Mouse (Mus musculus): ENCODE measurements around the gene Cacna2d2.
"Not testable (repeated sequence)": the region's sequence is repeated elsewhere in the genome, so short reads cannot be mapped to it uniquely, and the experiment has no call there.

The Cacna2d2 gene

DNA sequence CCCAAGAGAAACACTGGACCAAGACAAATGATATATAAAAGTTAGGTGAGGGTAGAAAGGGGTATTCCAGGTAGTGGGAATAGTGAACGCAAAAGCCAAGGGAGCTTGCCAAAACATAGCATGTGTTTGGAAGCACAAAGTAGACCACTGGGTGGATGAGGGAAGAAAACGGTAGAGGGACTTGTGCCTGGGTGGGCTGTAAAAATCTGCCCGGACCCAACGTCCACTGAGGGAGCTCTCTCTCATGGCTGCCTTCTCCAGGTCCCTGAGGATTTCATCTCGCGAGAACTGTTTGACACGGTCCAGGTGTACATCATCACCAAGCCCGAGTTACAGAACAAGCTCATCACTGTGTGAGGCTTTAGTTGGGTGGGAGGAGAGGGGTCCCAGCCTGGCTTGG is 143.3 kb downstream of the Cacna2d2 start:
- DNase-seq = no peak

DNA sequence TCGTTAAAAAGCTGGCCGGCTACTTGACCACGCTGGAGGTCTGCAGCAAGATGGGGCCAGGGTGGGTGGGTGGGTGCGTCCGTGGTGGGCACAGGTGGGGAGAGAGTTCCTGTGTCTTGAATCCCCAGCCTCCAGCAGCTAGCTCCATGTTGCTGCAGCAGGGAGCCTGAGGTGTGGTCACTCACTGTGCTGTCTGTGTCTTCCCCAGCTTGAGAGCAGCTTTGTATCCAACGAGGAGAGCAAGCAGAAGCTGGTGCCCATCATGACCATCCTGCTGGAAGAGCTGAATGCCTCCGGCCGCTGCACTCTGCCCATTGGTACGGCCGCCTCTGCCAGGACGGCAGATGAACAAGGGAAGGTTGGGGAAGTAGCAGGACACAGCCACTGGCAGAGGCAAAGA is 143.9 kb downstream of the Cacna2d2 start:
- DNase-seq = no peak

DNA sequence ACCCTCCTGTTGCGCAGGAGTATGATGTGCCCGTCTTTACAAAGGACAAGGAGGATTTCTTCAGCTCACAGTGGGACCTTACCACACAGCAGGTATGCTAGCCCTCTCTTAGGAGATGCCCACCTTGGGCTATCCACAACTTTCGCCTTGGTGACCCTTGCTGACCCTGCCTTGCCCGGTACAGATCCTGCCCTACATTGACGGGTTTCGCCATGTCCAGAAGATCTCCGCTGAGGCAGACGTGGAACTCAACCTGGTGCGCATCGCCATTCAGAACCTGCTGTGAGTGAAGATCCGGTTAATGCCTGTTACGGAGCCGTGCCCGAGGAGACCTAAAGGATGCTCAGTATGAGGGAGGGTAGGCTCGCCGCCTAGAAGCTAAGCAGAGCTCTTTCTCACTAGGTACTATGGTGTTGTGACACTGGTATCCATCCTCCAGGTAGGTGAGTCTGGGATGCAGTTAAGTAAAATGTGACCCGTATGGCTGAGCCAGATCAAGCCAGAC is 144.8 kb downstream of the Cacna2d2 start:
- no peak for DNase-seq

DNA sequence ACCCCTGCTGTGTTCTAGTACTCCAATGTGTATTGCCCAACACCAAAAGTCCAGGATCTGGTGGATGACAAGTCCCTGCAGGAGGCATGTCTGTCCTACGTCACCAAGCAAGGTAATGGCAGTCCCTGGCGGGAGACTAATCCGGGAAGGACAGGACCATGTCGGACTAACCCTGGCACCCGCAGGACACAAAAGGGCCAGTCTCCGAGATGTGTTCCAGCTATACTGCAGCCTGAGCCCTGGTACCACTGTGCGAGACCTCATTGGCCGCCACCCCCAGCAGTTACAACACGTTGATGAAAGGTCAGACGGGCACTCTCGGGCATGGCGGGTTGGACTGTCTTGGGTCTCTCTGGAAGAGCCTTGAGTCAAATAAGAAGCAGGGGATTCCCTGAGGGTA is 145.3 kb downstream of the Cacna2d2 start:
- DNase-seq = no peak

DNA sequence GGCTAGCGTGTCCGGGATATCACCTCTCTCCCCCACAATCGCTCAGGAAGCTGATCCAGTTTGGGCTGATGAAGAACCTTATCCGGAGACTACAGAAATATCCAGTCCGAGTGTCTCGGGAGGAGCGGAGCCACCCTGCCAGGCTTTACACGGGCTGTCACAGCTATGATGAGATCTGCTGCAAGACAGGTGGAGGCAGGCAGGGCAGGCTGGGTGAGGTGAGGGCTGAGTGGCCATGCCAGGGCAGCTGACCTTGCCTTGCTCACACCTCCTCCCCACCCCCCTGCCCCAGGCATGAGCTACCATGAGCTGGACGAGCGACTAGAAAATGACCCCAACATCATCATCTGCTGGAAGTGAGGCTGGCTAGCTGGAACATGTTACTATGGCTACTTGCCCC is 145.8 kb downstream of the Cacna2d2 start:
- DNase-seq = no peak

DNA sequence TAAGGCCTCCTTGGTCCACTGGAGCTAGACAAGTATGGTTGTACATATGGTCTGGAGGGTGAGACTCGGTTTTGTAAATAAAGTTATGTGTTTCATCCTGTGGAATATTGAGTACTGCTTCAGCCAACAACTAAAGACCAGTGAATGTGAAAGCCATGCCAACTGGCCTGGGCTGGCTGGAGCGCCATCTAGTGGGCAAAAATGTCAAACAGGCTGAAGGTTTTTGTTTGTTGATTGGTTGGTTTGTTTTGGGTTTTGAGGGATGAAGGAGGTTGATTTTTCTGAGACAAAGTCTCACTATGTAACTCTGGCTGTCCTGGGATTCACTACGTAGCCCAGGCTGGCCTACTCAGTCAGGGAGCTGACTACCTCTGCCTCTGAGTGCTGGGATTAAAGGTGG is 146.2 kb downstream of the Cacna2d2 start:
- DNase-seq = peak; percentile 88

DNA sequence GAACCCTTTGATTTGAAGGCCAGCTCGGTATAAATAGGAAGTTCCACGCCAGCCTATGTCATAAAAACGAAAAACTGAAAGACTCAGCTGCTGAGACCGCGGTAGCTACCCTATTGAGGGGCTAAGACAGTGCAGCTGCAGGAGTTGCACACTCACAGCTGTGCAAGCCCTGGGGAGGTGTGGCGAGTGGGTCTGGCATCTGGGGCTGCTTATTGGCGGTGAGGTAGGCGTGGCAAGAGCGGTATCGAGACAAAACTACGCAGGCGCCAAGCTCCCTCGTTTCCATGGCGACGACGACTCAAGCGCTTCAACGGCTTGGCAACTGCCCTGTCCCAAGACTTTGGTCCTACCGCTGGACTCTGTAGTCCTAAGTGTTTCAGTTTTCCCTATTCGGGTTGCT is 147.6 kb downstream of the Cacna2d2 start, which contains the start of gene Zmynd10:
TSS of gene Zmynd10 (plus strand) at position 273 of the 400 bp plus-strand sequence.
- peak; percentile 80 to 81 for DNase-seq

DNA sequence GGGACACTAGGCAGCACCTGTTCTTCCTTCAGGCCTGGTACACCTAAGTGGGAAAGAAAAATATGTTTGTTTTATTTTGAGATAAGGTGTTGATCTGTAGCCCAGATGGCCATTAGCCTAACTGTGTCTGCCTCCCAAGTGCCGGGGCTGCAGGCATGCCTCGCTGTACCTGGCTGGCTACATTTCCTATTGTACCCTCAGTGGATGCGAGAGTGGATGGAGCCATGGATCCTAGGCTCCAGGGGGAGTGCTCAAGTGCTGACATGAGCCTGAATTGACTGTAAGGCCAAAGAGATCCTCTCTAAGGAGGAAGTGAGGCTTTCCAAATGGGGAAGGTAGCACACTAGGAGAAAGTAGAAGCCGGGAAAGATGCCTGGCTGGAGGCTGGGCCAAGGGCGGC is 148.5 kb downstream of the Cacna2d2 start:
- DNase-seq = no peak

DNA sequence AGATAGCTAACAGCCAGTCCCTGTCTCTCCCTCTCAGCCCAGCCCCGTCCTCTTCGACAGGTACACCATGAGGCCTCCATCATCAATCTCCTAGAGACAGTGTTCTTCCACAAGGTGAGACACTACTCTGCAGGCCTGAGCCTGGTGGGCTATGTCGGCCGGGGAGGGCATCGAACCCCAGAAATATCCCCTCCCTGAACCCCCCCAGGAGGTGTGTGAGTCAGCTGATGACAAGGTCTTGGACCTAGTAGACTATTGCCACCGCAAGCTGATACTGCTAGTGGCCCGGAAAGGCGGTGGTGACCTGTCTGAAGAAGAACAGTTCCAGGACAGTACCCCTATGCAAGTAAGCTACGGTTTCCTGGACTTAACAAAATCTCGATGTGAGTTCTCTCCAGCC is 149.4 kb downstream of the Cacna2d2 start:
- no peak for DNase-seq

DNA sequence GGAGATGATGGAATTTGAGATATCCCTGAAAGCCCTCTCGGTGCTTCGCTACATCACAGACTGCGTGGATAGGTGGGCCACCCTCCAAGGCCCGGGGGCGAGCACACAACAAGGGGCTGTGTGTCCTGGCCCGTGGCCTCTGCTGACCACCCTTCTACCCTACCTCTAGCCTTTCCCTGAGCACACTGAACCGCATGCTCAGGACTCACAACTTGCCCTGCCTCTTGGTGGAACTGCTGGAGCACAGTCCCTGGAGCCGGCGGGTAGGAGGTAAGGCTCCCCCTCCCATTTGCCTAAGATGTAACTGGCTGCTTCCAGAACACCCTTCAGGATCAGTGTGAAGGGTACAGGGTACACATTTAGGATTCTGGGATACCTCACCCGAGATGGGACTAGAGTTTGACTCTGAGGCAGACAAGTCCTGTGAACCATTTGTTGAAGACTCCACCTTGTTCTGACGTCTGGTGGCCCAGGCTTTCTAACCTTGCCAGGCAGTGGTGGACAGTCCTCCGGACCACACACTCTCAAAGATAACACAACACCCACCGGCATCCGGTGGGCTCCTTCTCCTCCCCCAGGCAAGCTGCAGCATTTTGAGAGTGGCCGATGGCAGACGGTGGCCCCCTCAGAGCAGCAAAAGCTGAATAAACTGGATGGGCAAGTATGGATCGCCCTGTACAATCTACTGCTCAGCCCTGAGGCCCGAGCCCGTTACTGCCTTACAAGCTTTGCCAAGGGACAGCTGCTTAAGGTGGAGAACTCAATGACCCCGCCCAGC is 150.1 kb downstream of the Cacna2d2 start:
- DNase-seq = no peak

DNA sequence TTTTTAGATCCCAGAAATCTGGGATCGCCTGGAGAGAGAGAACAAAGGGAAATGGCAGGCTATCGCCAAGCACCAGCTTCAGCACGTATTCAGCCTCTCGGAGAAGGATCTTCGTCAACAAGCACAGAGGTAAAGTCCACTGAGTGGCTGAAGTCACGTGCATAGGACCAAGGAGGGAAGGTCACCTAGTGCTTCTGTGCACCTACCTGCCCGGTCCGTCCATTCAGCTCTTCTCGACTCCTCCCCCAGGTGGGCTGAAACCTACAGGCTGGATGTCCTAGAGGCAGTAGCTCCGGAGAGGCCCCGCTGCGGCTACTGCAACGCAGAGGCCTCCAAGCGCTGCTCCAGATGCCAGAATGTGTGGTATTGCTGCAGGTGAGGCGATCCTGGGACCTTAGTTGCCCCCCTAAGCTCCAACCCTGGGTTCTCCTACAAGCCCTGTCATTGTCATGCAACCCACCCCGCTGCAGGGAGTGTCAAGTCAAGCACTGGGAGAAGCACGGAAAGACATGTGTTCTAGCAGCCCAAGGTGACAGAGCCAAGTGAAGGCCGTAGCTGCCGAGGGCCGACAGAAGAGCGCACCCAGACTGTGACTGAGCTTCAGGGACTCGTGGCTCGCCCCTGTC is 151.2 kb downstream of the Cacna2d2 start:
- no peak for DNase-seq

DNA sequence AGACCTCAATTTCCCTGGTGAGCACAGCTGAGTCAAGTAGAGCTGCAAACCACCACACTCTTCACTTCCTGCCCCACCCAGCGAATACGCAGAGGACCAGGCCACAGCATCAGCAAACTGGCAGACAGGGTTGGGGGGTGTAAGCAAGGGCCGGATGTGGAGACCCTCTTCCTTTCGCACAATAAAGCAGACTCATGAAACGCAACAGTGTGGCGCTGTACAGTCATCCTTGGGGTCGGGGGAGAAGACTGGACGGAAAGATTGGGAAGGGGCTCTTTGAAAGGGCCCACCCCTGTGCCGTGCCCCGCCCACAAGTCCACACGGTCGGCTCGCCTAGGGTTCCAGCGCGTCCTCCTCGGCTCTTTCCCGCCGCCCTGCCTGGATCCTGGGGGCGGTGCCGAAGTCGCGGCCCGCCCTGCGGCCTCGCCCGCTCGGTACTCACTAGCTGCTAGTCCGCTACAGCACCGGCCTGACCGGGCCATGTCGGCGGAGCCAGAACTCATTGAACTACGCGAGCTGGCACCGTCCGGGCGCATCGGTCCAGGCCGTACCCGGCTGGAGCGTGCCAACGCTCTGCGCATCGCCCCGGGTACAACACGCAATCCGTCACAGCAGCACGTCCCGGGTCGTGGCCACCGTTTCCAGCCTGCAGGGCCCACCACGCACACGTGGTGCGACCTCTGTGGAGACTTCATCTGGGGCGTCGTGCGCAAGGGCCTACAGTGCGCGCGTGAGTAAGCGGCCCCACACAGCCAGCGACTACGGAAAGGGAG is 151.9 kb downstream of the Cacna2d2 start, which contains the start of gene Rassf1:
TSS of gene Rassf1 (plus strand) at position 439 of the 773 bp plus-strand sequence.
- peak; percentile 79 to 84 for DNase-seq

DNA sequence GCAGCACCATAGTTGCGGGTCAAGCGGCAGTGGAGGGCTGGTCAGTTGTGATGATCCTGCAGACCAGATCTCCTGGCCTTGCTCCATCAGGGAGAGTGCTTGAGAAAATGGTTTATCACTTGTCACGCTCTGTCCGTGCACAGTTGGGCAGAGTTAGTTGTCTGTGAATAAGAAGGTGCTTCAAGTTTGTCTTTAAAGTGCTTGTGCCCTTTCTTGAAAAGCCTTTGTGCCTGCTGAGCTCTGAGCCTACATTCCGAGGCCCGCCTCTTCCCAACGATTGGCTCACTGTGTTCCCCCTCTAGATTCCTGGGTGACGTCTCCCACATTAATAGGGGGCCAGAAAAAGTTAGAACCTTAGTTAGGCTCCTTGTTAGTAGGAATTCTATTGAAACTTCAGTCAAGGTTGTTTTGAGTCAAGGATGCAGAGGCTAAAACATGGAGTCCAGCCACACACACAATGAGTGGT is 152.5 kb downstream of the Cacna2d2 start:
- DNase-seq = no peak

DNA sequence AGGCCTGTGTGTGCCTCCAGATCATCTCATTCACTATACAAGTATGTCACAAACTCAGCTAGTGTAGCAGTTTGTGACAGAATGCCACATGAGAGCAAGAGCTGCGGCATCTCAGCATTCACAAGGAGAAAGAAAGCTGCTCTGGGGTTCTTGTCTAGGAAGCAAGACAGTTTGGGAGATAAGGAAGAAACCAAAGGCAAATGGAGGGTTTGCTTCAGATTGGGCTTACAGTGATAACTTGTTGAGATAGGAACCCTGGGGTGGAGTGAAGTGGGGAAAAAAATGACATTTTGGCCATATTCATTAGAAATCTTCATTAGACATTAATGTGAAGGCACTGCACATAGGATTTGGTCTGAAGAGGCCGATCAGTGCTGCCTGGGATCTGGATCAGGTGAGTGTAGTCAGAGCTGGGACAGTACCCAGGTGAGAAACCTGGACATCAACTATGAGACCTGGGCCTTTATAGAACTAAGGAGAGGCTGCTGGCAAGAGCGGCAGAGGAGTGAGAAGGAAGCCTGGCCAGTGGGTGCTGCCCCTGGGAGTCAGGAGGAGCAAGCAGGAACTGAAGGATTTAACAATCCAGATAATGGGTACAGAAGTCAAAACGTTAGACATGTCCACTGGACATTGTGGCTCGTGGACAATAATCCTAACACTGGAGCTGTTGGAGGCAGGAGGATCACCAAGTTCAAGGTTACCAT is 153.4 kb downstream of the Cacna2d2 start:
- DNase-seq = no peak

DNA sequence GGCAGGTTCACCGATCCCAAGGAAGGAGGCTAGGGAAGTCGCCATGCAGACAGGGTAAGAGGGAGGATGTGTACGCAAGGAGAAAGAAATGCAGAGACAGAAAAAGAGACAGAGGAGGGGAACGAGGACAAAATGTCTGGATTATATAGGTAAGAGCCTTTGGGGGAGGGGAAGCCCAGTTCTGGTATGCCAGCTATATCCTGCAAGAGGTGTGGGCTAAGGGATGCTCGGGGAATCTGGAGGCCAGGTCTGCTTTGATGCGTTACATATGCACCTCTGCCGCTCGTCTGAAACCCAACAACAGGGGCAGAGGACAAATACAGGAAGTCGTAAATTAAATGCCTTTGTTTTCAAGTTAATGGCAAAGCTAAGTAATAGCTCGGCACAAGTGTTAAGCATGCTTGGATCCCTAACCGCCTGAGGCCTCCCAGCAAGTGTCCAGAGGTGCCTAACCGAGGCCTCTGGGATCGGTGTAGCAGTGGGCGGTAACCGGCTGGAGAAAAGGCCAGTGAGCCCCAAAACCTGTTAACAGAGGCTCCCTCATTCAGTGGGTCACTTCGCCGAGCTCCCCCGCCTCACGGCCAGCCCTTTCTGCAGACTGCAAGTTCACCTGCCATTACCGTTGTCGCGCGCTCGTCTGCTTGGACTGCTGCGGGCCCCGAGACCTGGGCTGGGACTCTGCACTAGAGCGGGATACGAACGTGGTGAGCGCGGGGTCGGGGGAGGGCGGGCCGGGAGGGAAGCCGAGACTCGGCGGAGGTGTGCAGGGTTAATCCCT is 154.3 kb downstream of the Cacna2d2 start:
- DNase-seq = peak; percentile 55 to 61

DNA sequence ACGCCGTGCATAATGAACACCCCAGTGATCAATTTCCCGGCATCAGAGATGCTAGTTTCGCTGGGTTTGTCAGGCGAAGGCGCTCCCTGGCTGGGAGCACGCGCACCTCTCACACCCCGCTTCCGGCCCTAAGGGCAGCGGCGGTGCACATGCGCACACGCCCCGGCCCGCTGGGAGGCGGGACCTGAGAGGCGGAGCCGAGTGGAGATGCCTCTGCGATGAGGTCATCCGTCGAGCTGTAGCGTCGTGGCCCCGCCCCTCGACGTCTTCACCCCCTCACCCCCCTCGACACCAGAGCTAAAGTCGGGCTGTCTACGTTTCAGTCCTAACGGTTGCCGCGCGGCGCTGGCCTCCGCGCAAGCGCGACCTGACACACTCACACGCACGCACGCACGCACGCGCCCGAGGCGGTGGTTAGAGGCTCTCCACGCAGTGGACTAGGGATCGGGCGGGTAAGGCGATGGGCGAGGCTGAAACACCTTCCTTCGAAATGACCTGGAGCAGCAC is 155.0 kb downstream of the Cacna2d2 start:
- DNase-seq = peak; percentile 97 to 98

DNA sequence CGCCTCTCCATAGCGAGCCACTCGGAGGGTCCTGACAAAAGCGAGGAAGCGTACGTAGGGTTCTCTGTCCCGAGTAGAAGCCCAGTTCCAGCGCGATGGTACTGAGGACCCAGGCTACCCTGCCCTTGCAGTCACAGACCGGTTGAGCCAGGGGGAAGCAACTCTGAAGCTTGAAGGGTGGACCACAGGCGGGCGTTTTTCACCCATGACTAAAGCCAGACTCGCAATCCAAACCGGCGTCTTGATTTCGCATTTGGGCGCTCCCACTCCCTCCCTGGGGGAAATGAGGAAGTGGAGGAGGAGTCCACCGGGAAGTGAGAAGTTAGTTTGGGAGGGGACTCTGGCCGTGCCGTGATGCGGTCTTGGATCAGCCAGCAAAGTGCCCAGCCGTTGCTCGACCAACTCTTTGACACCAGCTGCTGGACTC is 155.6 kb downstream of the Cacna2d2 start:
- DNase-seq = peak in 1 of 2 experiments; percentile 65

DNA sequence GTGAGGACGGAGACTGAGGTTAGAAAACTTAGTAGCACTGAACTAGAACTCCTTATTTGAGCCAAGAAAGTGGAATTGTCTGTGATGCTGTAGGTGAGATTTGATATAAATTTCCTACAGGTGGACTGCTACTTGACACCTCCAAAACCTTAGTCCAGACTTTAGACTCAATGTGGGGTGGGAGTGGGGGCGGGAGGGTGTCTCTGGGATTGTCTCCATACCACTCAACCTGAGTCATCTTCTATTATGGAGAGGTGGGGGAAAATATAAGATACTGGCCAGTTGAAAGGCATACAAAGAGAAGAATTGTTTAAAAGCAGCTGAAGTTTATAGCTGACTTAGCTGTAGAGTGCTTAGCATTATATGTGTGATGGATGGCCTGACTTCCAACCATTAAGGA is 156.3 kb downstream of the Cacna2d2 start:
- no peak for DNase-seq

DNA sequence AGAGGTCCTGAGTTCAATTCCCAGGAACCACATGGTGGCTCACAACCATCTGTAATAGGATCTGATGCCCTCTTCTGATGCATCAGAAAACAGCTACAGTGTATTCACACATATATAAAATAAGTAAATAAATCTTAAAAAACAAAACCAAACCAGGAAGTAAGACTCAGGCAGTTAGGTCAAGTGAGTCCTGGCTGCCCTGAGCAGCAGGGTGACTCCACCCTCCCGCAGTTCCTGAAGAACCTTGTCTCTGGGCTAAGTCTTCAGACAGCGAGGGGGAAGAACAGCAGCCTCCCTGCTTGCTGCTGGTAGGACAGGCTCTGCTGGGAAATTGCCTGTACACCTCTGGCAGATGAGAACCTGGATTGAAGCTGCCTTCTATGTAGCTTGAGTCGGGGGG is 156.9 kb downstream of the Cacna2d2 start:
- no peak for DNase-seq

DNA sequence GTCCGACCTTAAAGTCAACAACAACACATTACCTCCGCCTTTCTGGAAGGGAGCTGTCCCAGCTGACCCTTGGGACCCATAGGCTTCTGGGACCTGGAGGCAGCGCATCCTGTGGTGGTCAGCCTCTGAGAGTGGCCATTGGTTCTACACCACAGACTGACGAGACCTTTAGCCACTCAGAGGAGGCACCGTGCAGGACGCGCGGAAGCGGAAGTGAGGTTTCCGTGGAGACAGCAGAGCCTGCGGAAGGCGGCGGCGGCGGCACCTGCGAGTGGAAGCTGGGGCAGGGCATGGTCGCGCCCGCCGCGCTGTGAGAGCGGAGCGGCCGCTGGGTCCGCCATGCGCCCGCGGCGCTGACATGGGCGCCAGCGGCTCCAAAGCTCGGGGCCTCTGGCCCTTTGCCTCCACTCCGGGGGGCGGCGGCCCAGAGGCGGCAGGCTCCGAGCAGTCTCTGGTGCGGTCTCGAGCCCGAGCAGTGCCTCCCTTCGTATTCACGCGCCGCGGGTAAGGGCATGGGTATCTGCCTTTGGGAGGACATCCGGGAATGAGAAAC is 163.7 kb downstream of the Cacna2d2 start, which contains the start of gene Tusc2:
TSS of gene Tusc2 (plus strand) at position 227 of the 553 bp plus-strand sequence.
- peak; percentile 90 to 91 for DNase-seq

DNA sequence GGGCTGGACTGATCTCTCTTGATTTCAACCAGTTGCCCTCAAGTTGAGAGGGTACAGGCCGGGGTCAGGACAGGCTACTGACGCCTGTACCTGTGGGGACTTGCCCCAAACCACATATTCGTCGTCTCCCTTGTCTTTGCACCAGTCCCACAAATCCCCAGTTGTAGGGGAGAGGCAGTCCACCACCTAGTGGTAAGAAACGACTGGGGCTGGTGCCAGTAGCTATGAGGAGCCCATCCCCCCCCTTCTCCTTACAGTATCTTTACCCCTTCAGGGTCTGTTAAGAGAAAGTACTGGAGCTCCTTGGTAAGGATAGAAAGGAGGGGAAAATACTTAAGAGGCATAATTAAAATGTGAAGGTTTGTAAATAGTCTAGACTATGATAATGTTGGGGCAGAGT is 166.1 kb downstream of the Cacna2d2 start:
- not testable (repeated sequence) for DNase-seq

Data from B cell, adult 2 months (primary cell).